Mouse (Mus musculus) urinary bladder, postnatal 14 days (tissue): Measurements from ENCODE around the gene Mipol1.

Experiments
- DNase-seq: peaks from one replicate; pipeline ENCODE4 v3.0.0; 2021; ENCODE audit warnings: low spot score

Gene Mipol1

GRCm38 (mm10) chr12:57243671-57244495 lies 13.7 kb downstream of the Mipol1 start:
- no peak for DNase-seq

GRCm38 (mm10) chr12:57258572-57258971 lies 28.3 kb downstream of the Mipol1 start:
- DNase-seq = no peak

- no peak for DNase-seq
Observed at GRCm38 (mm10) chr12:57275456-57275855, 45.2 kb downstream of the Mipol1 start.

- no peak for DNase-seq
Observed at GRCm38 (mm10) chr12:57281155-57282114, 51.2 kb downstream of the Mipol1 start.

GRCm38 (mm10) chr12:57285303-57286059 lies 55.3 kb downstream of the Mipol1 start:
- DNase-seq = no peak

GRCm38 (mm10) chr12:57307337-57307736 lies 77.1 kb downstream of the Mipol1 start:
- DNase-seq = no peak

- DNase-seq = no peak
Observed at GRCm38 (mm10) chr12:57307748-57308147, 77.5 kb downstream of the Mipol1 start.

GRCm38 (mm10) chr12:57339053-57339452 lies 108.8 kb downstream of the Mipol1 start:
- no peak for DNase-seq

- DNase-seq = no peak
Observed at GRCm38 (mm10) chr12:57340111-57340510, 109.9 kb downstream of the Mipol1 start.

- DNase-seq = no peak
Observed at GRCm38 (mm10) chr12:57362732-57363131, 132.5 kb downstream of the Mipol1 start.

GRCm38 (mm10) chr12:57364027-57364426 lies 133.8 kb downstream of the Mipol1 start:
- no peak for DNase-seq

GRCm38 (mm10) chr12:57371790-57372547 lies 141.7 kb downstream of the Mipol1 start:
- no peak for DNase-seq

GRCm38 (mm10) chr12:57382797-57383196 lies 152.6 kb downstream of the Mipol1 start:
- no peak for DNase-seq

GRCm38 (mm10) chr12:57387588-57388292 lies 157.5 kb downstream of the Mipol1 start:
- no peak for DNase-seq

- DNase-seq = no peak
Observed at GRCm38 (mm10) chr12:57399547-57399946, 169.3 kb downstream of the Mipol1 start.

- no peak for DNase-seq
Observed at GRCm38 (mm10) chr12:57400186-57400585, 170.0 kb downstream of the Mipol1 start.

- no peak for DNase-seq
Observed at GRCm38 (mm10) chr12:57401126-57401525, 170.9 kb downstream of the Mipol1 start.

GRCm38 (mm10) chr12:57402360-57402759 lies 172.1 kb downstream of the Mipol1 start:
- no peak for DNase-seq

GRCm38 (mm10) chr12:57409976-57410375 lies 179.7 kb downstream of the Mipol1 start:
- no peak for DNase-seq

GRCm38 (mm10) chr12:57413833-57414232 lies 183.6 kb downstream of the Mipol1 start:
- DNase-seq = no peak

- no peak for DNase-seq
Observed at GRCm38 (mm10) chr12:57424902-57425301, 194.7 kb downstream of the Mipol1 start.
